Mouse (Mus musculus): Measurements from ENCODE around the gene Trim15. TPM values are rescaled to one million over a fixed set of nuclear protein-coding genes. Genes with fewer than 3 reads are reported as not detected.
A peak's percentile ranks its signal among the peaks of the same experiment; 100 is the strongest.

Gene Trim15
- total and polyA plus RNA-seq, 2 experiments from 2014 or later, result 0.27 to 0.73 TPM

DNA sequence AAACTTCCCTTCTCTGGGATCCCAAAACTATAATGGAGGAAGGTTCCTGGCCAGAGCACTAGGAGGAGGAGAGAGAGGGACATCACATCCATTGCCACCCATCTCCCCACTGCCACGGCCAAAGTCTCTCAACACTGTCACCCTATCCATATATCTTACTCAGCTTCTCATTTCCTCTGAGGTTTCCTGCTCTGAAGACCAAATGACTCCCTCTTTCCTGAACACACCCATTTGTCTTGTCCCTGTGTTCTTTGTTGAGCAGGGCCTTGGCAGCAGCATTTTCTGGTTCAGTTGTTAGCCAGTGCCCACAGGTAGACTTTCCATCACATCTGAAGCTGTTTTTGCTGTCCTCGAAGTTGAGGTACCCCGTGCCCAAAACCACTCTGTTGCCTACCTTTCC is 8.8 kb downstream of the Trim15 start:
- Histone ChIP-seq H3K27me3 (ENCODE audit: insufficient read depth, low read length) (no peaks in the 10 kb centered on the region), H3K36me3 (ENCODE audit: insufficient read depth, low read length) (peaks cover 51% of the 10 kb centered on the region), H3K4me3 (ENCODE audit: low read depth, low read length) (no peak overlapping the region), H3K4me2 (ENCODE audit: low read depth, low read length, poor library complexity, severe bottlenecking) (no peak overlapping the region), H3K9ac (replicated peaks; ENCODE audit: low read length, poor library complexity, severe bottlenecking) (no peak overlapping the region), H3K9me3 (ENCODE audit: low read length) (no peaks in the 10 kb centered on the region), H3K27ac (ENCODE audit: low read depth, low read length) (no peak overlapping the region), H3K4me1 (ENCODE audit: insufficient read depth, low read length) (no peaks in the 10 kb centered on the region)
- TF ChIP-seq CTCF (IDR thresholded peaks at IDR 0.05), result no peak
- no peak for DNase-seq (ENCODE audit: low spot score)
- WGBS, result 94% methylated on average over 3 of the region's 3 CpGs
- no peak for ATAC-seq (ENCODE audit: low FRiP score)

DNA sequence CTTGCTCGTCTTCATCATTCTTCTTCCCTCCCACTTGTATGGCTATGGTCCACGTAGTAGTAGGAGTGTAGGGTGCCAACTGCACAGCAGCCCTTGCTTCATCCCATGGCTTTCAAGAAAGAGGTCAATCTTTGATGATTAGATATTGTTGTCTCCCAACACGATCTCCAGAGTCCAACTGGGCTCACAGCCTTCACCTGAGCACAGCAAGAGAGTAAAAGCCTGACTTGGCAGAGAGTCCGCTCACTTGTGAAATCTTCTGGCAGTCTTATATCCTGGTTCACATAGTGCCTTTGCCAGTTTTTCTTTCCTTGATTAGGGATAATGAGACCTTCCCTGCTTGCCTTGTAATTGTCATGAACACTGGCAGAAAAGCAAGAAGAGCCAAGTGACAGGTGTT is 10.8 kb downstream of the Trim15 start:
- Histone ChIP-seq H3K9me3 (ENCODE audit: low read length) (no peaks in the 10 kb centered on the region), H3K4me3 (ENCODE audit: low read depth, low read length) (no peak overlapping the region), H3K27me3 (ENCODE audit: insufficient read depth, low read length) (no peaks in the 10 kb centered on the region), H3K4me2 (ENCODE audit: low read depth, low read length, poor library complexity, severe bottlenecking) (no peak overlapping the region), H3K4me1 (ENCODE audit: insufficient read depth, low read length) (no peaks in the 10 kb centered on the region), H3K27ac (ENCODE audit: low read depth, low read length) (no peak overlapping the region), H3K9ac (replicated peaks; ENCODE audit: low read length, poor library complexity, severe bottlenecking) (no peak overlapping the region), H3K36me3 (ENCODE audit: insufficient read depth, low read length) (peaks cover 71% of the 10 kb centered on the region)
- DNase-seq (ENCODE audit: low spot score) (no peak), ATAC-seq (ENCODE audit: low FRiP score) (no peak)
- WGBS, result 97% methylated on average over 4 of the region's 4 CpGs
- TF ChIP-seq CTCF (IDR thresholded peaks at IDR 0.05), result no peak

DNA sequence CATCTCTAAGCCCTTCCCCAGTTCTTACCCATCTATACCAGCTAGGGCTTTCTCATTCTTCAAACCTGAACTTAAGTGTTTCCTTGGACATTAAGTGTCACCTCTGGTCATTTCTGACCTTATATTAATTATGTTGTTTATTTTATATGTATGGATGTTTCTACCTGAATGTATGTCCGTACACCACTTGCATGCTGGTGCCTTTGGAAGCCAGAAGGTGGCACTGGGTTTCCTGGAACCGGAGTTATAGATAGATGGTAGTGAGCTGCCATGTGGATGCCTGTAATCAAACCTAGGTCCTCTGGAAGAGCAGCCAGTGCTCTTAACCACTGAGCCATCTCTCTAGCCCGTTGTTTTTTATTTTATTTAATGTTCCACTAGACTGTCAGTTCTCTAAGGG is 11.5 kb downstream of the Trim15 start:
- 94% methylated on average over 3 of the region's 3 CpGs for WGBS
- no peak overlapping the region for H3K27ac ChIP-seq (ENCODE audit: low read depth, low read length)
- no peaks in the 10 kb centered on the region for H3K9me3 ChIP-seq (ENCODE audit: low read length)
- TF ChIP-seq CTCF (IDR thresholded peaks at IDR 0.05), result 0 out of 2 replicates have a peak, but pooled peaks have one; percentile 16
- H3K4me1 ChIP-seq (ENCODE audit: insufficient read depth, low read length), result no peaks in the 10 kb centered on the region
- ATAC-seq (ENCODE audit: low FRiP score) (no peak), DNase-seq (ENCODE audit: low spot score) (no peak)
- no peak overlapping the region for H3K4me2 ChIP-seq (ENCODE audit: low read depth, low read length, poor library complexity, severe bottlenecking)
- H3K36me3 ChIP-seq (ENCODE audit: insufficient read depth, low read length), result peaks cover 78% of the 10 kb centered on the region
- H3K9ac ChIP-seq (replicated peaks; ENCODE audit: low read length, poor library complexity, severe bottlenecking), result no peak overlapping the region
- no peak overlapping the region for H3K4me3 ChIP-seq (ENCODE audit: low read depth, low read length)
- H3K27me3 ChIP-seq (ENCODE audit: insufficient read depth, low read length), result no peaks in the 10 kb centered on the region

DNA sequence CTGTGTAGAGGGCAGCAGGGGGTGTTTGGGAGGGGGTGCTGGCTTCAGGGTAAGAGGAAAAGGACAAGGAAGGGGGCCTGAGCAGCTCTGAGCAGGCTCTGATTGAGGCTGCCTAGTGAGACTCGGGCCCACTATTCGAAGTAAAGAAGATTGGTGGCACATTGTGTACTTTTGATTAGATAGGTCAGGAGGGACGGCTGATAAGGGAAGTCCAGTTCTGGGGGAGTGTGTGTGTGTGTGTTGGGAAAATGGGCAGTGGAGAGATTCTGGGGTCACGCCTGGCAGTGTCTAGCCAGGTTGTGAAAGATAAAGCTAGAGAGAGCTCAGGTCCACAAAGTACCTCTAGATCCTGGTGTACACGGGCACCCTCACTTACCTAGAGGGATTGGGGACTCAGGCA is 15.4 kb downstream of the Trim15 start:
- Histone ChIP-seq H3K4me1 (ENCODE audit: insufficient read depth, low read length) (no peaks in the 10 kb centered on the region), H3K9me3 (ENCODE audit: low read length) (no peaks in the 10 kb centered on the region), H3K27ac (ENCODE audit: low read depth, low read length) (no peak overlapping the region), H3K4me3 (ENCODE audit: low read depth, low read length) (no peak overlapping the region), H3K9ac (replicated peaks; ENCODE audit: low read length, poor library complexity, severe bottlenecking) (no peak overlapping the region), H3K4me2 (ENCODE audit: low read depth, low read length, poor library complexity, severe bottlenecking) (no peak overlapping the region), H3K27me3 (ENCODE audit: insufficient read depth, low read length) (no peaks in the 10 kb centered on the region), H3K36me3 (ENCODE audit: insufficient read depth, low read length) (peaks cover 55% of the 10 kb centered on the region)
- no peak for ATAC-seq (ENCODE audit: low FRiP score)
- TF ChIP-seq CTCF (IDR thresholded peaks at IDR 0.05), result no peak
- no peak for DNase-seq (ENCODE audit: low spot score)
- WGBS, result 98% methylated on average over 5 of the region's 5 CpGs

DNA sequence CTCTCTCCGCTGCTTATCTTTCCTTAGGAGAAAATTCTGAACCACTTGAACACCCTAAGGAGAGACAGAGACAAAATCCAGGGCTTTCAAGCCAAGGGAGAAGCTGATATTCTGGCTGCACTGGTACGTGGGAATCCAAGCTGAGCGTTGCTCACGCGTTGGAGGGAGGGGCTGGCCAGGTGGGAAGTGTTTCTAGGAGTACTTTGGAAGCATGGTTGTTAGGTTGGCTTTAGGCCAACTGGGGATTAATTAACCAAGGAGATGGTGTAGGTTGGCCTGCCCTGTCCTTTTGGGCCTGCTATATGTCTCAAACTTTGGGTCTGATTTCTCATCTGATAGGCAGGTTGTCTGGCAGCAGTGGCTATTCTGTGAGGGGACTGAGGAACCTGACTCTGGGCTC is 15.8 kb downstream of the Trim15 start:
- no peaks in the 10 kb centered on the region for H3K9me3 ChIP-seq (ENCODE audit: low read length)
- H3K4me2 ChIP-seq (ENCODE audit: low read depth, low read length, poor library complexity, severe bottlenecking), result no peak overlapping the region
- DNase-seq (ENCODE audit: low spot score), result no peak
- no peak overlapping the region for H3K27ac ChIP-seq (ENCODE audit: low read depth, low read length)
- no peak for ATAC-seq (ENCODE audit: low FRiP score)
- WGBS, result 86% methylated on average over 5 of the region's 5 CpGs
- no peaks in the 10 kb centered on the region for H3K27me3 ChIP-seq (ENCODE audit: insufficient read depth, low read length)
- H3K4me3 ChIP-seq (ENCODE audit: low read depth, low read length), result no peak overlapping the region
- H3K9ac ChIP-seq (replicated peaks; ENCODE audit: low read length, poor library complexity, severe bottlenecking), result no peak overlapping the region
- peaks cover 52% of the 10 kb centered on the region for H3K36me3 ChIP-seq (ENCODE audit: insufficient read depth, low read length)
- TF ChIP-seq CTCF (IDR thresholded peaks at IDR 0.05), result no peak
- no peaks in the 10 kb centered on the region for H3K4me1 ChIP-seq (ENCODE audit: insufficient read depth, low read length)

DNA sequence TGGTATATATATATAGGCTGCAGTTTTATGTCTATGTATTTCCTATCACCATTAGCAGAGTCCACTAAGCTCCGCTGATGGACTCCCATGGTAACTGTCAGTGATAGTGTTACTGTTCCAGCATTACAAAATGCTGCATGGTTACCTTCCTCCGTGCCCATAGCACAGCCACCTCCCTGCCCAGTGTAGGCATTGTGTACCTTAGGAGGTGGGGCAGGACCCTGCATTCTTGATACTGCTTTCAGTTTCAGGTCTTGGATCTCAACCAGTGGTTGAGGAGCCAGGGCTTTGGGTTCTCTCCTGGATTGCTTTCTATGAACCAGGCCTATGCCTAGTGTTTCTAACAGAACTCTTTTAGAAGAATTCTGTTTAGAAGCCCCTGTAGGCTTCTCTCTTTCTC is 17.0 kb downstream of the Trim15 start:
- 89% methylated on average over 2 of the region's 2 CpGs for WGBS
- DNase-seq (ENCODE audit: low spot score) (no peak), ATAC-seq (ENCODE audit: low FRiP score) (no peak)
- Histone ChIP-seq H3K4me2 (ENCODE audit: low read depth, low read length, poor library complexity, severe bottlenecking) (no peak overlapping the region), H3K27me3 (ENCODE audit: insufficient read depth, low read length) (no peaks in the 10 kb centered on the region), H3K4me1 (ENCODE audit: insufficient read depth, low read length) (no peaks in the 10 kb centered on the region), H3K9me3 (ENCODE audit: low read length) (no peaks in the 10 kb centered on the region), H3K9ac (replicated peaks; ENCODE audit: low read length, poor library complexity, severe bottlenecking) (no peak overlapping the region), H3K4me3 (ENCODE audit: low read depth, low read length) (no peak overlapping the region), H3K27ac (ENCODE audit: low read depth, low read length) (no peak overlapping the region), H3K36me3 (ENCODE audit: insufficient read depth, low read length) (peaks cover 43% of the 10 kb centered on the region)
- no peak for TF ChIP-seq CTCF (IDR thresholded peaks at IDR 0.05)

Data from midbrain, postnatal 0 days (tissue).